Mouse (Mus musculus) MEL (cell line): ENCODE data around the gene Ggct.

Experiments used
- CTCF ChIP-seq, 3 experiments: IDR thresholded peaks in 2 of 3; conservative IDR thresholded peaks in 1 of 3; 2 replicates each; pipeline ENCODE4 v1.5.1; 2011 to 2012; ENCODE audit warnings: low read length in 3 of 3, low read depth in 2 of 3, mild to moderate bottlenecking in 2 of 3, improper control_type of control experiment in 1 of 3, inconsistent platforms in 1 of 3, mixed read lengths in 1 of 3, moderate library complexity in 1 of 3; ENCODE audit not compliant: control insufficient read depth in 1 of 3, insufficient read depth in 1 of 3, poor library complexity in 1 of 3, severe bottlenecking in 1 of 3
- E2F4 ChIP-seq: IDR thresholded peaks from 2 replicates; pipeline ENCODE4 v1.6.1; 2011; ENCODE audit warnings: low read depth, low read length, improper control_type of control experiment, borderline replicate concordance
- ELF1 ChIP-seq: IDR thresholded peaks from 2 replicates; pipeline ENCODE4 v1.6.1; 2014; ENCODE audit warnings: low read depth, mild to moderate bottlenecking, inconsistent platforms, low read length, improper control_type of control experiment, moderate library complexity
- GATA1 ChIP-seq: IDR thresholded peaks from 2 replicates; pipeline ENCODE4 v1.6.1; 2011; ENCODE audit warnings: low read depth, low read length, improper control_type of control experiment
- JUND ChIP-seq: IDR thresholded peaks from 2 replicates; pipeline ENCODE4 v1.6.1; 2011; ENCODE audit warnings: low read depth, mild to moderate bottlenecking, improper control_type of control experiment, low read length
- MAX ChIP-seq: IDR thresholded peaks from 2 replicates; pipeline ENCODE4 v1.6.1; 2011; ENCODE audit warnings: low read length, improper control_type of control experiment
- MAZ ChIP-seq: IDR thresholded peaks from 2 replicates; pipeline ENCODE4 v1.6.1; 2012; ENCODE audit warnings: low read depth, mild to moderate bottlenecking, inconsistent platforms, low read length, improper control_type of control experiment
- NELFE ChIP-seq: IDR thresholded peaks from 2 replicates; pipeline ENCODE4 v1.6.1; 2011; ENCODE audit warnings: low read depth, low read length, improper control_type of control experiment
- POLR2A ChIP-seq, 2 experiments: IDR thresholded peaks; 2 replicates each; pipeline ENCODE4 v1.6.1; 2011 to 2012; ENCODE audit warnings: low read length in 2 of 2, mild to moderate bottlenecking in 2 of 2, control low read depth in 1 of 2, improper control_type of control experiment in 1 of 2, low read depth in 1 of 2, moderate library complexity in 1 of 2; ENCODE audit not compliant: control insufficient read depth in 1 of 2, insufficient read depth in 1 of 2, poor library complexity in 1 of 2
- SIN3A ChIP-seq: IDR thresholded peaks from 2 replicates; pipeline ENCODE4 v1.6.1; 2012; ENCODE audit warnings: low read length, improper control_type of control experiment, inconsistent platforms
- TBP ChIP-seq: IDR thresholded peaks from 2 replicates; pipeline ENCODE4 v1.8.0; 2011; ENCODE audit warnings: low read depth, low read length, improper control_type of control experiment
- ZMIZ1 ChIP-seq: IDR thresholded peaks from 2 replicates; pipeline ENCODE4 v1.6.1; 2012; ENCODE audit warnings: low read depth, mild to moderate bottlenecking, inconsistent platforms, low read length, improper control_type of control experiment, moderate library complexity
- ZNF384 ChIP-seq: IDR thresholded peaks from 2 replicates; pipeline ENCODE4 v1.6.1; 2012; ENCODE audit warnings: low read depth, mild to moderate bottlenecking, inconsistent platforms, low read length, improper control_type of control experiment

DNA sequence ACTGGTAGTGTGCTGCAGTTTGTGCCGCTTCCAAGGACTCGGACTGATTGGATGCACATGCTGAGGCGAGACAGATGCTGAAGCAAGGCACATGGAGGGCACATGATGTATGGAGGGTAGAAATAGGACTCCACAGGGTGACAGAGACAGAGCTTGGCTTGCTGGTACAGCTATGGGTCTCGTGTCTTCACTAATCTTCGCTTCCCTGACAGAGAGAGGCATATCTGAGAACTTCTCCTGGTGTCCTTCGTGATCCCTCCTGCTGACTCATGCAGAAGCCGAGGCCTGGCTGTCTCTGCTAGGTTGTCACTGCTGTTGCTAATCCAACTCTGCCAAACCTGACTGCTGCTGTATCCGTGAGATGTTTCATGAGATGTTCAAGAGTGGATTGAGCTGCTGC lies 15.7 kb upstream of the Ggct start:
- TF ChIP-seq CTCF (IDR thresholded peaks at IDR 0.05 in 2 of 3, conservative IDR thresholded peaks at IDR 0.05 in 1 of 3; ENCODE audit: control insufficient read depth in 1 of 3, insufficient read depth in 1 of 3, low read depth in 2 of 3, low read length in 3 of 3, poor library complexity in 1 of 3, severe bottlenecking in 1 of 3) = no peak
- TF ChIP-seq POLR2A (IDR thresholded peaks at IDR 0.05; ENCODE audit: control insufficient read depth in 1 of 2, insufficient read depth in 1 of 2, low read depth in 1 of 2, low read length in 2 of 2, poor library complexity in 1 of 2) = no peak
- TF ChIP-seq SIN3A = no peak
- TF ChIP-seq NELFE = no peak
- no peak for TF ChIP-seq ZNF384
- TF ChIP-seq TBP = no peak
- no peak for TF ChIP-seq GATA1
- no peak for TF ChIP-seq E2F4
- TF ChIP-seq ELF1 = no peak
- TF ChIP-seq MAZ = no peak
- no peak for TF ChIP-seq MAX
- TF ChIP-seq ZMIZ1 = no peak
- no peak for TF ChIP-seq JUND
